Comparison of ENCODE assay signal across 26 mouse cellular contexts in genomic region chr19:26979322-26979721, GRCm38 (mm10).
"Had no signal": no experiment of that assay in that cellular context is flagged by ENCODE, and none has a peak within 500 bp of the region (broad histone marks: within the 10 kb centered on the region; RNA-seq: fewer than 3 reads in every experiment).

No protein-coding gene starts in this region.

- ATAC-seq: hindbrain, embryonic 16.5 days; inflammation-experienced regulatory T-cells, adult 6 months; intestine, embryonic 15.5 days had no signal

- H3K4me3 ChIP-seq: gastrocnemius, adult 2 months; heart, embryonic 10.5 days; heart, embryonic 12.5 days; hindbrain, embryonic 12.5 days; intestine, embryonic 15.5 days; layer of hippocampus, adult 2 months; left cerebral cortex, adult 2 months; limb, embryonic 10.5 days; limb, embryonic 12.5 days; liver, embryonic 13.5 days had no signal

- H3K4me1 ChIP-seq: heart, embryonic 10.5 days; intestine, embryonic 15.5 days; liver, embryonic 13.5 days had no signal

- H3K9ac ChIP-seq: heart, embryonic 12.5 days; hindbrain, embryonic 12.5 days; hindbrain, embryonic 14.5 days; intestine, embryonic 15.5 days; limb, embryonic 12.5 days; liver, embryonic 13.5 days had no signal

- H3K4me2 ChIP-seq: heart, embryonic 12.5 days; hindbrain, embryonic 12.5 days; hindbrain, embryonic 14.5 days; intestine, embryonic 15.5 days; limb, embryonic 12.5 days; liver, embryonic 11.5 days; liver, embryonic 13.5 days had no signal

- H3K9me3 ChIP-seq: heart, embryonic 10.5 days; hindbrain, embryonic 10.5 days; hindbrain, embryonic 12.5 days; intestine, embryonic 15.5 days; limb, embryonic 10.5 days; limb, embryonic 12.5 days; liver, embryonic 13.5 days had no signal

- H3K36me3 ChIP-seq: heart, embryonic 10.5 days; heart, embryonic 12.5 days; hindbrain, embryonic 10.5 days; hindbrain, embryonic 12.5 days; intestine, embryonic 15.5 days; limb, embryonic 10.5 days; limb, embryonic 12.5 days; liver, embryonic 13.5 days had no signal

- DNase-seq: gastrocnemius, adult 2 months; gastrocnemius, postnatal 10 days; gastrocnemius, postnatal 25 days; heart, adult 18-20 months; heart, postnatal 10 days; heart, postnatal 4 days; kidney, adult 18-20 months; kidney, adult 8-10 months; kidney, postnatal 10 days; kidney, postnatal 25 days; kidney, postnatal 4 days; liver; liver, embryonic 13.5 days had no signal

- H3K27me3 ChIP-seq: hindbrain, embryonic 12.5 days; intestine, embryonic 15.5 days; liver, embryonic 13.5 days had no signal

- H3K27ac ChIP-seq: gastrocnemius, adult 2 months; heart, embryonic 10.5 days; intestine, embryonic 15.5 days; layer of hippocampus, adult 2 months; left cerebral cortex, adult 2 months; limb, embryonic 10.5 days; limb, embryonic 12.5 days; liver, embryonic 13.5 days had no signal
